Mouse (Mus musculus): ENCODE results near the gene Arsg. TPM values are rescaled to one million over a fixed set of nuclear protein-coding genes. Genes with fewer than 3 reads are reported as not detected.

Gene Arsg
- total and polyA plus RNA-seq, 3 experiments = 0.79 to 3.3 (median 1.4) TPM

GRCm38 (mm10) chr11:109549599-109550290, 76.6 kb downstream of the Arsg start:
- dilution Hi-C loops (cut with MboI; ENCODE audit: extremely low pct_ligation_motif_present, extremely low pct_unique_long_range_greater_than_20kb, low sequenced_read_pairs) = no loop called here
- Histone ChIP-seq H3K4me3 (replicated peaks in 1 of 3; ENCODE audit: low read depth in 2 of 3, low read length in 2 of 3, poor library complexity in 1 of 3) (no peak overlapping the region), H3K4me1 (ENCODE audit: control insufficient read depth in 1 of 2, insufficient read depth in 2 of 2) (peaks cover 6 to 55% of the 10 kb centered on the region in 2 experiments), H3K9me3 (replicated peaks; ENCODE audit: low read length) (no peaks in the 10 kb centered on the region), H3K27me3 (replicated peaks) (no peaks in the 10 kb centered on the region), H3K36me3 (replicated peaks in 1 of 2; ENCODE audit: control insufficient read depth in 1 of 2, insufficient read depth in 1 of 2, low read length in 1 of 2) (no peaks in the 10 kb centered on the region), H3K9ac (ENCODE audit: insufficient read depth, low read depth) (no peak overlapping the region), H3K27ac (ENCODE audit: insufficient read depth, low read depth) (no peak overlapping the region), H3K79me2 (replicated peaks; ENCODE audit: control insufficient read depth, extremely low read depth, insufficient read depth, poor library complexity, severe bottlenecking) (no peaks in the 10 kb centered on the region), H3K4me2 (ENCODE audit: insufficient read depth, low read depth, poor library complexity, severe bottlenecking) (no peak overlapping the region)
- no peak for DNase-seq (ENCODE audit: extremely low read depth)
- in situ Hi-C loops (cut with MboI; ENCODE audit: low pct_ligation_motif_present, low pct_unique_long_range_greater_than_20kb, low sequenced_read_pairs) = no loop called here
- no peak for TF ChIP-seq ZNF384 (IDR thresholded peaks at IDR 0.05; ENCODE audit: low read depth, low read length)
- TF ChIP-seq CTCF (conservative IDR thresholded peaks at IDR 0.05 in 1 of 2, IDR thresholded peaks at IDR 0.05 in 1 of 2; ENCODE audit: low read depth in 2 of 2, low read length in 2 of 2) = peak in 1 of 2 experiments; percentile 32; a peak in 2 of 4 replicates

GRCm38 (mm10) chr11:109553921-109554320, 80.7 kb downstream of the Arsg start:
- Histone ChIP-seq H3K79me2 (replicated peaks; ENCODE audit: control insufficient read depth, extremely low read depth, insufficient read depth, poor library complexity, severe bottlenecking) (no peaks in the 10 kb centered on the region), H3K4me3 (replicated peaks in 1 of 3; ENCODE audit: low read depth in 2 of 3, low read length in 2 of 3, poor library complexity in 1 of 3) (no peak overlapping the region), H3K27me3 (replicated peaks) (no peaks in the 10 kb centered on the region), H3K36me3 (replicated peaks in 1 of 2; ENCODE audit: control insufficient read depth in 1 of 2, insufficient read depth in 1 of 2, low read length in 1 of 2) (no peaks in the 10 kb centered on the region), H3K4me1 (ENCODE audit: control insufficient read depth in 1 of 2, insufficient read depth in 2 of 2) (peaks cover 0 to 30% of the 10 kb centered on the region in 2 experiments; a peak in 2 of 4 replicates), H3K9me3 (replicated peaks; ENCODE audit: low read length) (no peaks in the 10 kb centered on the region), H3K9ac (ENCODE audit: insufficient read depth, low read depth) (no peak overlapping the region), H3K27ac (ENCODE audit: insufficient read depth, low read depth) (no peak overlapping the region), H3K4me2 (ENCODE audit: insufficient read depth, low read depth, poor library complexity, severe bottlenecking) (no peak overlapping the region)
- TF ChIP-seq ZNF384 (IDR thresholded peaks at IDR 0.05; ENCODE audit: low read depth, low read length) = peak; percentile 42; the same call in 1 of the 2 replicates
- TF ChIP-seq RCOR1 (conservative IDR thresholded peaks at IDR 0.05; ENCODE audit: low read depth, low read length) = no peak
- no peak for DNase-seq (ENCODE audit: extremely low read depth)
- dilution Hi-C loops (cut with MboI; ENCODE audit: extremely low pct_ligation_motif_present, extremely low pct_unique_long_range_greater_than_20kb, low sequenced_read_pairs) = no loop called here
- in situ Hi-C loops (cut with MboI; ENCODE audit: low pct_ligation_motif_present, low pct_unique_long_range_greater_than_20kb, low sequenced_read_pairs) = no loop called here

- TF ChIP-seq CTCF (conservative IDR thresholded peaks at IDR 0.05 in 1 of 2, IDR thresholded peaks at IDR 0.05 in 1 of 2; ENCODE audit: low read depth in 2 of 2, low read length in 2 of 2) (peak in 1 of 2 experiments; percentile 21; a peak in 1 of 4 replicates), ZNF384 (IDR thresholded peaks at IDR 0.05; ENCODE audit: low read depth, low read length) (no peak), SMC3 (IDR thresholded peaks at IDR 0.05; ENCODE audit: low read depth, low read length) (peak; percentile 13; the same call in 1 of the 2 replicates), RAD21 (IDR thresholded peaks at IDR 0.05; ENCODE audit: low read depth, low read length) (peak; percentile 8)
- no peak overlapping the region for H3K27ac ChIP-seq (ENCODE audit: insufficient read depth, low read depth)
- H3K4me3 ChIP-seq (replicated peaks in 1 of 3; ENCODE audit: low read depth in 2 of 3, low read length in 2 of 3, poor library complexity in 1 of 3) = no peak overlapping the region
- dilution Hi-C loops (cut with MboI; ENCODE audit: extremely low pct_ligation_motif_present, extremely low pct_unique_long_range_greater_than_20kb, low sequenced_read_pairs) = no loop called here
- no peak overlapping the region for H3K4me2 ChIP-seq (ENCODE audit: insufficient read depth, low read depth, poor library complexity, severe bottlenecking)
- DNase-seq (ENCODE audit: extremely low read depth) = no peak
- H3K27me3 ChIP-seq (replicated peaks) = no peaks in the 10 kb centered on the region
- H3K79me2 ChIP-seq (replicated peaks; ENCODE audit: control insufficient read depth, extremely low read depth, insufficient read depth, poor library complexity, severe bottlenecking) = no peaks in the 10 kb centered on the region
- no peaks in the 10 kb centered on the region for H3K36me3 ChIP-seq (replicated peaks in 1 of 2; ENCODE audit: control insufficient read depth in 1 of 2, insufficient read depth in 1 of 2, low read length in 1 of 2)
- peaks cover 0 to 31% of the 10 kb centered on the region in 2 experiments; a peak in 2 of 4 replicates for H3K4me1 ChIP-seq (ENCODE audit: control insufficient read depth in 1 of 2, insufficient read depth in 2 of 2)
- in situ Hi-C loops (cut with MboI; ENCODE audit: low pct_ligation_motif_present, low pct_unique_long_range_greater_than_20kb, low sequenced_read_pairs) = no loop called here
- H3K9ac ChIP-seq (ENCODE audit: insufficient read depth, low read depth) = no peak overlapping the region
- H3K9me3 ChIP-seq (replicated peaks; ENCODE audit: low read length) = no peaks in the 10 kb centered on the region
Observed at GRCm38 (mm10) chr11:109554443-109554842, 81.3 kb downstream of the Arsg start.

Data from CH12.LX (cell line).